Mouse (Mus musculus) testis, adult 2 months (tissue): Measurements from ENCODE around the gene Prkce.

Experiments used
- CTCF ChIP-seq: fragments of 200-500 bp; IDR thresholded peaks from 2 replicates; pipeline ENCODE4 v1.5.1; 2012; ENCODE audit warnings: low read depth, mild to moderate bottlenecking, inconsistent platforms, low read length, moderate library complexity; ENCODE audit not compliant: control insufficient read depth, insufficient read depth, insufficient replicate concordance
- POLR2A ChIP-seq: fragments of 200-500 bp; IDR thresholded peaks from 2 replicates; pipeline ENCODE4 v1.6.1; 2012; ENCODE audit warnings: low read depth, mild to moderate bottlenecking, inconsistent platforms, low read length, moderate library complexity; ENCODE audit not compliant: control insufficient read depth

DNA sequence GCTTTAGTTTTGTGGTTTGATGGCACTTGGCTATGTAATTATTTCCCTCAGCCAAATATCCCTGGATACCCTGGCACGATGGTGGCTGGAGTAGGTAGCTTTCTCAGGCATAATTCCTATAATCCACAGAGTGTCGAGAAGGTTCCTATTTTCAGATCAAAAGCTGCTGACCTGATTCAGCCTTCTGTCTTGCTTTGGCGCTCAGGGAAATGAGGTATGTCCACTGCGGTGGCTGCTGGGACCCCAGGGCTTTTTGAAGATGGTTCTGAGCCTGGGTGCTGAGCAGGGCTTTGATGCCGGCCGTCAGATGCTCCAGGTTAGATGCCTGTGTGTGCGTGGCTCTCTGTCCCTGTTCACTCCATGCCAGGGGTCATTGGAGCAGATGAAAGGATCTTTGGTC, 59.0 kb downstream of the Prkce start:
- TF ChIP-seq CTCF (no peak), POLR2A (no peak)
